Mouse (Mus musculus): ENCODE measurements around the gene Hhip. TPM values are rescaled to one million over a fixed set of nuclear protein-coding genes. Genes with fewer than 3 reads are reported as not detected.

The Hhip gene
- 31.8 TPM for polyA plus RNA-seq (2014; fragmentation: Illumina TruSeq; extraction: RNeasy Lipid Tissue Mini Kit (QIAGEN cat#74804); ENCODE audit: low read depth, low replicate concordance)

DNA sequence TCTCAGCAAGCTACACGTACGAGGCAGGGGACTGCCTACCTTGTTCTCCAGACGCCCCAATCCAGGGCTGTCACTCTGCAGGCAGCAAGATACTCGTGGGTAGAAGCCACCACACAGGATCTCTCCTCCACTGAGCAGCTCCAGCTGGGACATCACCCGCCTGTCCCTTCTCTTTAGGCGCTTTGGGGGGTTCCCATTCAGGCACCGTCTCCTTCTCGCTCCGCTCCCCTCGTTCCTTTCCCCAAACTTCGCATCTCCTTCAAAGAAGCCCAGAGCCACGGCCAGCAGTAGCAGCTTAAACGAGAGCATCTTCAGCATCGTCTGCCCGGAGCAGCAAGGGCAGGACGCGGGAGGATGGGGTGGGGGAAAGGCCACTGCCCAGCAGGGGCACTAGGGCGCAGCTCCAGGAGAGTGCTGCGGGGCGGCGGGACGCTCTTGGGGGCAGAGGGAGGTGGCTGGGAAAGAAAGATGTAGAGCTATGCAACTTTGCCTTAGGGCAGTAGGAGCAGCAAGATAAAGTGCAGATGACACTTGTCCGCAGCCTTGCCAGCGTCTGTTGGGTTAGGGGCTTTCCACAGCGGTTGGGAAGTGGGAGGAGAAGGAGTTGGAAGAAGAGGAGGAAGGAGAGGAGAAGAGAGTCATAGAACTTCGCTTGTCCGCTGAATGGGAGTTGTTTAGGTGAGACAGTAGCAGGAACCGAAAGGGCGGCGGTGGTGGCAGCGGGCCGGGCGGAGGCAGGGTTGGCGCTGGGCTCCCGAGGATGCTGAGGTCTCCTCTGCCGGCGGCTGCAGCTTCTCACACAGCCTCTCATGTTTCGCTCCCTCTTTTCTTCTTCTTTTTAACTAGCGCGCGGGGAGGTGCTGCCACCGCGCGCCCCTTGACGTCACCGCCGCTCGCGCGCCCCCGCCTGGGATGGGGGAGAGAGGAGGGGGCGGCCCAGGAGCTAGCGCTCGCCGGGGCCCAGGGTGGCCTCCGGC is at the start of gene Hhip:
Hhip (minus strand) TSS at position 809 of the 977 bp plus-strand sequence.

